Mouse (Mus musculus) heart, adult 2 months (tissue): ENCODE results near the gene Erich6b. TPM values are rescaled to one million over a fixed set of nuclear protein-coding genes. Genes with fewer than 3 reads are reported as not detected.

ENCODE experiments used
- DNase-seq, 2 experiments: peaks; one replicate each; pipeline ENCODE4 v3.0.0; 2021
- H3K27ac ChIP-seq: fragments of 200-600 bp; 2 replicates; pipeline ENCODE4 v1.8.1; 2022
- H3K27me3 ChIP-seq: fragments of 200-500 bp; 2 replicates; pipeline ENCODE4 v1.6.1; 2012; ENCODE audit warnings: mild to moderate bottlenecking, low read length, inconsistent platforms, mixed read lengths; ENCODE audit not compliant: control insufficient read depth, insufficient read depth
- H3K36me3 ChIP-seq: fragments of 200-500 bp; 2 replicates; pipeline ENCODE4 v1.6.1; 2012; ENCODE audit warnings: low read length, inconsistent platforms; ENCODE audit not compliant: control insufficient read depth, insufficient read depth
- H3K4me1 ChIP-seq: fragments of 200-500 bp; 2 replicates; pipeline ENCODE4 v1.6.1; 2011; ENCODE audit warnings: low read length; ENCODE audit not compliant: control insufficient read depth, insufficient read depth
- H3K4me3 ChIP-seq: fragments of 200-600 bp; 2 replicates; pipeline ENCODE4 v1.8.1; 2022
- H3K79me2 ChIP-seq: fragments of 200-500 bp; replicated peaks from 2 replicates; pipeline ENCODE4 v1.6.1; 2012; ENCODE audit warnings: mild to moderate bottlenecking, inconsistent platforms, low read length, moderate library complexity, mixed read lengths; ENCODE audit not compliant: control insufficient read depth, insufficient read depth
- H3K9ac ChIP-seq: fragments of 200-500 bp; 2 replicates; pipeline ENCODE4 v1.6.1; 2012; ENCODE audit warnings: low read depth, mild to moderate bottlenecking, control low read depth, inconsistent platforms, low read length, mixed read lengths
- CTCF ChIP-seq: fragments of 200-600 bp; IDR thresholded peaks from 2 replicates; pipeline ENCODE4 v1.8.1; 2022; ENCODE audit warnings: antibody characterized with exemption, mild to moderate bottlenecking, moderate library complexity
- EP300 ChIP-seq: fragments of 200-500 bp; IDR thresholded peaks from 2 replicates; pipeline ENCODE4 v1.6.1; 2011; ENCODE audit warnings: low read depth, low read length, control low read depth; ENCODE audit not compliant: insufficient read depth
- POLR2A ChIP-seq: fragments of 200-500 bp; IDR thresholded peaks from 2 replicates; pipeline ENCODE4 v1.6.1; 2011; ENCODE audit warnings: mild to moderate bottlenecking, low read depth, low read length, control low read depth; ENCODE audit not compliant: insufficient read depth
- WGBS: fragments of 180-500 bp; shearing (Covaris S2); methylation state at CpG from one replicate; pipeline ENCODE4 v1.1.7; 2018; 5-methylcytosine and 5-hydroxymethylcytosine counted together
- intact Hi-C: fragments of 180-260 bp; cut with DNase I; formaldehyde crosslinking; loops from one replicate; pipeline ENCODE4 v1.15.1; 2025
- polyA plus RNA-seq: library from polyadenylated mRNA; depleted of rRNA; stranded (reverse); fragments of >200 nt; gene quantifications from 2 replicates; pipeline ENCODE4 v1.2.3, GENCODE M21; 2012
- total RNA-seq, 2 experiments: library from RNA; stranded (reverse); gene quantifications; 2 replicates each; pipeline ENCODE4 v1.2.3; 2021

Gene Erich6b
- total and polyA plus RNA-seq, 3 experiments, result not detected

- no peak overlapping the region for H3K9ac ChIP-seq
- TF ChIP-seq CTCF (no peak), POLR2A (no peak), EP300 (no peak)
- WGBS, result 59% methylated on average over 9 of the region's 9 CpGs
- no peak overlapping the region for H3K27ac ChIP-seq
- H3K4me3 ChIP-seq, result no peak overlapping the region
- H3K4me1 ChIP-seq, result no peaks in the 10 kb centered on the region
- DNase-seq, result no peak
- intact Hi-C loops, result no loop called here
- H3K79me2 ChIP-seq, result no peaks in the 10 kb centered on the region
- H3K27me3 ChIP-seq, result no peaks in the 10 kb centered on the region
- H3K36me3 ChIP-seq, result no peaks in the 10 kb centered on the region
Measured at GRCm38 (mm10) chr14:75646060-75646459, 4.0 kb downstream of the Erich6b start.

GRCm38 (mm10) chr14:75646968-75647829 is 5.1 kb downstream of the Erich6b start:
- 71% methylated on average over 20 of the region's 20 CpGs for WGBS
- H3K27ac ChIP-seq, result no peak overlapping the region

GRCm38 (mm10) chr14:75660936-75661335 is 18.9 kb downstream of the Erich6b start:
- no peak overlapping the region for H3K9ac ChIP-seq
- intact Hi-C loops, result no loop called here
- no peaks in the 10 kb centered on the region for H3K27me3 ChIP-seq
- no peaks in the 10 kb centered on the region for H3K4me1 ChIP-seq
- H3K36me3 ChIP-seq, result no peaks in the 10 kb centered on the region
- no peak overlapping the region for H3K27ac ChIP-seq
- H3K4me3 ChIP-seq, result no peak overlapping the region
- no peaks in the 10 kb centered on the region for H3K79me2 ChIP-seq
- no peak for DNase-seq
- 39% methylated on average over 6 of the region's 6 CpGs for WGBS
- TF ChIP-seq POLR2A, result no peak
- no peak for TF ChIP-seq CTCF
- no peak for TF ChIP-seq EP300

More at GRCm38 (mm10) chr14:75646968-75647829, 5.1 kb downstream of the Erich6b start:
- Histone ChIP-seq H3K9ac (no peak overlapping the region), H3K27me3 (no peaks in the 10 kb centered on the region), H3K4me1 (no peaks in the 10 kb centered on the region), H3K79me2 (no peaks in the 10 kb centered on the region), H3K36me3 (no peaks in the 10 kb centered on the region), H3K4me3 (no peak overlapping the region)
- intact Hi-C loops, result no loop called here
- TF ChIP-seq POLR2A, result no peak
- no peak for DNase-seq

- DNase-seq, result no peak
- Histone ChIP-seq H3K27me3 (no peaks in the 10 kb centered on the region), H3K27ac (no peak overlapping the region), H3K36me3 (no peaks in the 10 kb centered on the region), H3K9ac (no peak overlapping the region), H3K4me3 (no peak overlapping the region), H3K4me1 (no peaks in the 10 kb centered on the region), H3K79me2 (no peaks in the 10 kb centered on the region)
- intact Hi-C loops, result no loop called here
- 83% methylated on average over 8 of the region's 8 CpGs for whole genome bisulfite sequencing
- TF ChIP-seq EP300, result no peak
- TF ChIP-seq CTCF, result no peak
- TF ChIP-seq POLR2A, result no peak
Measured at GRCm38 (mm10) chr14:75661548-75661947, 19.5 kb downstream of the Erich6b start.

GRCm38 (mm10) chr14:75665430-75666180 is 23.5 kb downstream of the Erich6b start:
- H3K4me3 ChIP-seq, result no peak overlapping the region
- no peaks in the 10 kb centered on the region for H3K27me3 ChIP-seq
- no peaks in the 10 kb centered on the region for H3K4me1 ChIP-seq
- intact Hi-C loops, result no loop called here
- H3K9ac ChIP-seq, result no peak overlapping the region
- no peaks in the 10 kb centered on the region for H3K79me2 ChIP-seq
- H3K36me3 ChIP-seq, result no peaks in the 10 kb centered on the region
- TF ChIP-seq EP300 (no peak), POLR2A (no peak), CTCF (no peak)
- no peak for DNase-seq
- no peak overlapping the region for H3K27ac ChIP-seq
- WGBS, result 87% methylated on average over 2 of the region's 2 CpGs

- Histone ChIP-seq H3K36me3 (no peaks in the 10 kb centered on the region), H3K4me3 (no peak overlapping the region), H3K79me2 (no peaks in the 10 kb centered on the region), H3K27me3 (no peaks in the 10 kb centered on the region), H3K27ac (no peak overlapping the region), H3K9ac (no peak overlapping the region), H3K4me1 (no peaks in the 10 kb centered on the region)
- DNase-seq, result no peak
- TF ChIP-seq POLR2A (no peak), EP300 (no peak), CTCF (no peak)
- 82% methylated on average over 1 of the region's 1 CpGs for WGBS
- intact Hi-C loops, result no loop called here
Measured at GRCm38 (mm10) chr14:75669085-75669645, 27.1 kb downstream of the Erich6b start.
